Mouse (Mus musculus): ENCODE results near the gene Rbfox2. TPM values are rescaled to one million over a fixed set of nuclear protein-coding genes. Genes with fewer than 3 reads are reported as not detected.

Gene Rbfox2
- polyA plus RNA-seq, 1 experiment from 2014 or later: 23.2 TPM

DNA sequence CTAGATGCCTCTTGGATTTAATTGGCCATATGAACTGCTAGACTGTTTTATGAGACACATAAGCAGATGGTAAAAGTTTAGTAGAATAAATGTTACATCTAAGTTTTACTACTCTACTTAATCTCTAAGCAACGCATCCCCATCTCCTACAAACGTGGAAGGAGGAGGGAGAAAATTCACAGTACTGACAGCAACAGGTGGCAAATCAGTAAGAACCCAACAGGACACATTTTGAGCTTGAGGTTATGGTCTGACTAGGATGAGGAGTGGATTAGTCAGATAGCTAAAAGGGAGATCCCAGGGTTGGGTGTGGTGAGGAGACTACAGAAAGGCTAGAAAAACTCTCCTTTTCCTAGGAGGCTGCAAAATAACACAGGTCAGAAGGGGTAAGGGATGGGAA lies 179.1 kb downstream of the Rbfox2 start:
- no peak for TF ChIP-seq CTCF (IDR thresholded peaks at IDR 0.05; ENCODE audit: low read depth)
- no peak for TF ChIP-seq EP300 (optimal IDR thresholded peaks at IDR 0.05)
- Histone ChIP-seq H3K4me2 (replicated peaks; ENCODE audit: low read depth) (no peak overlapping the region), H3K27me3 (ENCODE audit: control insufficient read depth, insufficient read depth, low read length) (no peaks in the 10 kb centered on the region), H3K9me3 (ENCODE audit: control insufficient read depth, low read length) (no peaks in the 10 kb centered on the region), H3K27ac (replicated peaks) (no peak overlapping the region), H3K4me3 (ENCODE audit: low read depth, low read length) (no peak overlapping the region), H3K4me1 (replicated peaks; ENCODE audit: control insufficient read depth, insufficient read depth) (no peaks in the 10 kb centered on the region), H3K36me3 (ENCODE audit: control insufficient read depth, insufficient read depth, low read length) (0 out of 2 replicates have a peak, but pooled peaks cover 3% of the 10 kb centered on the region), H3K9ac (ENCODE audit: low read length) (no peak overlapping the region)
- WGBS: 93% methylated on average over 2 of the region's 2 CpGs
- DNase-seq (ENCODE audit: low spot score) (no peak), ATAC-seq (ENCODE audit: low FRiP score, low TSS enrichment) (no peak)

- no peak overlapping the region for H3K27ac ChIP-seq (replicated peaks)
- ATAC-seq (ENCODE audit: low FRiP score, low TSS enrichment) (no peak), DNase-seq (ENCODE audit: low spot score) (no peak)
- no peak for TF ChIP-seq CTCF (IDR thresholded peaks at IDR 0.05; ENCODE audit: low read depth)
- no peak for TF ChIP-seq EP300 (optimal IDR thresholded peaks at IDR 0.05)
- H3K4me3 ChIP-seq (ENCODE audit: low read depth, low read length): no peak overlapping the region
- 0 out of 2 replicates have a peak, but pooled peaks cover 3% of the 10 kb centered on the region for H3K36me3 ChIP-seq (ENCODE audit: control insufficient read depth, insufficient read depth, low read length)
- no peak overlapping the region for H3K9ac ChIP-seq (ENCODE audit: low read length)
- no peak overlapping the region for H3K4me2 ChIP-seq (replicated peaks; ENCODE audit: low read depth)
- H3K4me1 ChIP-seq (replicated peaks; ENCODE audit: control insufficient read depth, insufficient read depth): no peaks in the 10 kb centered on the region
- no peaks in the 10 kb centered on the region for H3K27me3 ChIP-seq (ENCODE audit: control insufficient read depth, insufficient read depth, low read length)
- 92% methylated on average over 3 of the region's 3 CpGs for WGBS
- no peaks in the 10 kb centered on the region for H3K9me3 ChIP-seq (ENCODE audit: control insufficient read depth, low read length)
These were observed 180.1 kb downstream of the Rbfox2 start for GRCm38 (mm10) chr15:77126674-77127073.

- ATAC-seq (ENCODE audit: low FRiP score, low TSS enrichment) (no peak), DNase-seq (ENCODE audit: low spot score) (no peak)
- WGBS: 66% methylated on average over 4 of the region's 4 CpGs
- no peaks in the 10 kb centered on the region for H3K27me3 ChIP-seq (ENCODE audit: control insufficient read depth, insufficient read depth, low read length)
- no peaks in the 10 kb centered on the region for H3K36me3 ChIP-seq (ENCODE audit: control insufficient read depth, insufficient read depth, low read length)
- H3K27ac ChIP-seq (replicated peaks): no peak overlapping the region
- no peak overlapping the region for H3K9ac ChIP-seq (ENCODE audit: low read length)
- H3K4me2 ChIP-seq (replicated peaks; ENCODE audit: low read depth): no peak overlapping the region
- no peaks in the 10 kb centered on the region for H3K4me1 ChIP-seq (replicated peaks; ENCODE audit: control insufficient read depth, insufficient read depth)
- no peak overlapping the region for H3K4me3 ChIP-seq (ENCODE audit: low read depth, low read length)
- H3K9me3 ChIP-seq (ENCODE audit: control insufficient read depth, low read length): no peaks in the 10 kb centered on the region
- TF ChIP-seq CTCF (IDR thresholded peaks at IDR 0.05; ENCODE audit: low read depth) (no peak), EP300 (optimal IDR thresholded peaks at IDR 0.05) (no peak)
These were observed 182.3 kb downstream of the Rbfox2 start for GRCm38 (mm10) chr15:77124372-77125117.

DNA sequence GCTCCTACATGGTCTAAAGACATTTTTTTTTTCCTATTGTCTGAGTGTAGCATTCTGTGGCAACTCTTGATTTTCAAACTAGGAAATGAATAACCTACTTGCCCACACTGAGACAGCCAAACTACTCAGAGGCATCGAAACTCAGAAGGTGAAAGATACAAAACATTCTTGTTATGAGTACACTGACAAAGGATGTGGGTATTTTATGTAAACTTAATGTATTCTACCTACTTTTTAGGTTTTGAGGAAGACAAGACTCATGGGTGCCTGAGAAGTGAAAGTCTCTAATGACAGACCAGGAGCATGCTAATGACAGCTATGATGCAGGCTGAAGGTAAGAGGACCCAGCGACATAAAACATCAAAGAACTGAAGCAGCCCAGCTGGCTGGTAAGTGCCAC lies 184.0 kb downstream of the Rbfox2 start:
- H3K9me3 ChIP-seq (ENCODE audit: control insufficient read depth, low read length): no peaks in the 10 kb centered on the region
- H3K27me3 ChIP-seq (ENCODE audit: control insufficient read depth, insufficient read depth, low read length): no peaks in the 10 kb centered on the region
- no peak overlapping the region for H3K4me3 ChIP-seq (ENCODE audit: low read depth, low read length)
- H3K36me3 ChIP-seq (ENCODE audit: control insufficient read depth, insufficient read depth, low read length): no peaks in the 10 kb centered on the region
- no peak overlapping the region for H3K9ac ChIP-seq (ENCODE audit: low read length)
- TF ChIP-seq EP300 (optimal IDR thresholded peaks at IDR 0.05): no peak
- 78% methylated on average over 2 of the region's 2 CpGs for WGBS
- no peak overlapping the region for H3K27ac ChIP-seq (replicated peaks)
- no peak overlapping the region for H3K4me2 ChIP-seq (replicated peaks; ENCODE audit: low read depth)
- H3K4me1 ChIP-seq (replicated peaks; ENCODE audit: control insufficient read depth, insufficient read depth): no peaks in the 10 kb centered on the region
- DNase-seq (ENCODE audit: low spot score): no peak
- no peak for ATAC-seq (ENCODE audit: low FRiP score, low TSS enrichment)

DNA sequence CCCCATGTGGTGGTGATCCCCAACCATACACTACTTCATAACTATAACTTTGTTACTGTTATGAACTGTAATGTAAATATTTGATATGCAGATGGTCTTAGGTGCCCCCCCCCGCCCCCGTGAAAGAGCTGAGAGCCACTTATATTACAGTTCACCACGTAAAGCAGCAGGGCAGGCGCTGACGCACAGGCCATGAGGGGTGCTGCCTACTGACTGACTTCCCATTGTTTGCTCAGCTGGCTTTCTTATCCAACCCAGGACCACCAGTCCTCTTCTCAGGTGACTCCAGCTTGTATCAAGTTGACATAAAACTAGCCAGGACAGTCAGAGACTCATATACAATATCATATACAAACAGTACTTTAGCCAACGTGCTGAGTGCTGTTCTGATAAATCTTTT lies 184.6 kb downstream of the Rbfox2 start:
- WGBS: 45% methylated on average over 6 of the region's 6 CpGs
- TF ChIP-seq CTCF (IDR thresholded peaks at IDR 0.05; ENCODE audit: low read depth): no peak
- no peak for TF ChIP-seq EP300 (optimal IDR thresholded peaks at IDR 0.05)
- Histone ChIP-seq H3K4me2 (replicated peaks; ENCODE audit: low read depth) (no peak overlapping the region), H3K27ac (replicated peaks) (no peak overlapping the region), H3K4me1 (replicated peaks; ENCODE audit: control insufficient read depth, insufficient read depth) (no peaks in the 10 kb centered on the region), H3K9me3 (ENCODE audit: control insufficient read depth, low read length) (no peaks in the 10 kb centered on the region), H3K4me3 (ENCODE audit: low read depth, low read length) (no peak overlapping the region), H3K27me3 (ENCODE audit: control insufficient read depth, insufficient read depth, low read length) (no peaks in the 10 kb centered on the region), H3K9ac (ENCODE audit: low read length) (no peak overlapping the region), H3K36me3 (ENCODE audit: control insufficient read depth, insufficient read depth, low read length) (no peaks in the 10 kb centered on the region)
- no peak for DNase-seq (ENCODE audit: low spot score)
- no peak for ATAC-seq (ENCODE audit: low FRiP score, low TSS enrichment)

- no peak overlapping the region for H3K9ac ChIP-seq (ENCODE audit: low read length)
- H3K4me1 ChIP-seq (replicated peaks; ENCODE audit: control insufficient read depth, insufficient read depth): no peaks in the 10 kb centered on the region
- no peak overlapping the region for H3K4me2 ChIP-seq (replicated peaks; ENCODE audit: low read depth)
- 96% methylated on average over 7 of the region's 7 CpGs for WGBS
- no peaks in the 10 kb centered on the region for H3K27me3 ChIP-seq (ENCODE audit: control insufficient read depth, insufficient read depth, low read length)
- peaks cover 4% of the 10 kb centered on the region; the same call in 1 of the 2 replicates for H3K36me3 ChIP-seq (ENCODE audit: control insufficient read depth, insufficient read depth, low read length)
- no peak overlapping the region for H3K27ac ChIP-seq (replicated peaks)
- no peak for DNase-seq (ENCODE audit: low spot score)
- TF ChIP-seq CTCF (IDR thresholded peaks at IDR 0.05; ENCODE audit: low read depth) (no peak), EP300 (optimal IDR thresholded peaks at IDR 0.05) (no peak)
- no peaks in the 10 kb centered on the region for H3K9me3 ChIP-seq (ENCODE audit: control insufficient read depth, low read length)
- ATAC-seq (ENCODE audit: low FRiP score, low TSS enrichment): no peak
- H3K4me3 ChIP-seq (ENCODE audit: low read depth, low read length): no peak overlapping the region
These were observed 187.1 kb downstream of the Rbfox2 start for GRCm38 (mm10) chr15:77119666-77120065.
